ENCODE assay signal across 12 mouse cellular contexts in genomic region chr10:105380584-105380983, GRCm38 (mm10).
DNase-seq lines count a peak whose midpoint lies in the region; ATAC-seq and TF ChIP-seq lines count a peak whose summit lies in the region.
"Had no signal": no experiment of that assay in that cellular context is flagged by ENCODE, and none has a peak within 500 bp of the region (broad histone marks: within the 10 kb centered on the region; RNA-seq: fewer than 3 reads in every experiment).

No protein-coding gene starts in this region.

- intact Hi-C loops in left cerebral cortex, adult 2 months (cut with DNase I) = no loop called here

- no peak overlapping the region for H3K4me2 ChIP-seq in embryonic facial prominence, embryonic 14.5 days (ENCODE audit: low read depth, low read length)
- H3K4me2 ChIP-seq in hindbrain, embryonic 15.5 days = no peak overlapping the region
- no peak overlapping the region for H3K4me2 ChIP-seq in neural tube, embryonic 12.5 days (replicated peaks)
- no peak overlapping the region for H3K4me2 ChIP-seq in liver, embryonic 12.5 days
- H3K4me2 ChIP-seq: limb, embryonic 13.5 days; stomach, embryonic 15.5 days had no signal

- no peak for TF ChIP-seq CTCF in left cerebral cortex, adult 2 months (IDR thresholded peaks at IDR 0.05)

- no peaks in the 10 kb centered on the region for H3K36me3 ChIP-seq in embryonic facial prominence, embryonic 14.5 days (ENCODE audit: control insufficient read depth, insufficient read depth, low read length)
- H3K36me3 ChIP-seq in hindbrain, embryonic 15.5 days = no peaks in the 10 kb centered on the region
- no peaks in the 10 kb centered on the region for H3K36me3 ChIP-seq in neural tube, embryonic 12.5 days
- no peaks in the 10 kb centered on the region for H3K36me3 ChIP-seq in liver, embryonic 12.5 days
- H3K36me3 ChIP-seq: limb, embryonic 13.5 days; stomach, embryonic 15.5 days had no signal

- 65% methylated on average over 7 of the region's 7 CpGs for WGBS in embryonic facial prominence, embryonic 14.5 days
- WGBS in hindbrain, embryonic 15.5 days = 27% methylated on average over 7 of the region's 7 CpGs
- WGBS in neural tube, embryonic 12.5 days = 41% methylated on average over 7 of the region's 7 CpGs
- 76% methylated on average over 7 of the region's 7 CpGs for WGBS in liver, embryonic 12.5 days (ENCODE audit: insufficient replicate concordance)

- H3K9ac ChIP-seq in embryonic facial prominence, embryonic 14.5 days (ENCODE audit: low read depth, low read length) = no peak overlapping the region
- H3K9ac ChIP-seq in hindbrain, embryonic 15.5 days = no peak overlapping the region
- no peak overlapping the region for H3K9ac ChIP-seq in neural tube, embryonic 12.5 days
- no peak overlapping the region for H3K9ac ChIP-seq in liver, embryonic 12.5 days
- H3K9ac ChIP-seq: limb, embryonic 13.5 days; stomach, embryonic 15.5 days had no signal

- peak; percentile 77; the same call in 1 of the 2 replicates for ATAC-seq in embryonic facial prominence, embryonic 14.5 days (ENCODE audit: low read depth)
- ATAC-seq in hindbrain, embryonic 15.5 days (ENCODE audit: low FRiP score, low read depth) = peak; percentile 65; the same call in 1 of the 2 replicates
- ATAC-seq in neural tube, embryonic 12.5 days (ENCODE audit: low FRiP score, low read depth) = peak; percentile 71; the same call in 1 of the 2 replicates
- ATAC-seq in liver, embryonic 12.5 days = no peak

- 0 out of 2 replicates have a peak, but pooled peaks cover 4% of the 10 kb centered on the region for H3K4me1 ChIP-seq in embryonic facial prominence, embryonic 14.5 days (ENCODE audit: control insufficient read depth, insufficient read depth, low read length)
- H3K4me1 ChIP-seq in hindbrain, embryonic 15.5 days (replicated peaks) = peaks cover 9% of the 10 kb centered on the region; the same call in 1 of the 2 replicates
- peaks cover 4% of the 10 kb centered on the region; the same call in 1 of the 2 replicates for H3K4me1 ChIP-seq in neural tube, embryonic 12.5 days
- no peaks in the 10 kb centered on the region for H3K4me1 ChIP-seq in liver, embryonic 12.5 days
- H3K4me1 ChIP-seq: stomach, embryonic 15.5 days had no signal

- no peak overlapping the region for H3K4me3 ChIP-seq in embryonic facial prominence, embryonic 14.5 days (ENCODE audit: low read depth, low read length)
- no peak overlapping the region for H3K4me3 ChIP-seq in hindbrain, embryonic 15.5 days
- no peak overlapping the region for H3K4me3 ChIP-seq in neural tube, embryonic 12.5 days
- no peak overlapping the region for H3K4me3 ChIP-seq in left cerebral cortex, adult 2 months
- no peak overlapping the region for H3K4me3 ChIP-seq in liver, embryonic 12.5 days
- H3K4me3 ChIP-seq: limb, embryonic 13.5 days; stomach, embryonic 15.5 days had no signal

- H3K9me3 ChIP-seq in embryonic facial prominence, embryonic 14.5 days (ENCODE audit: control insufficient read depth, low read length) = no peaks in the 10 kb centered on the region
- H3K9me3 ChIP-seq in hindbrain, embryonic 15.5 days = no peaks in the 10 kb centered on the region
- no peaks in the 10 kb centered on the region for H3K9me3 ChIP-seq in neural tube, embryonic 12.5 days
- H3K9me3 ChIP-seq in liver, embryonic 12.5 days (replicated peaks) = no peaks in the 10 kb centered on the region
- H3K9me3 ChIP-seq: limb, embryonic 13.5 days; stomach, embryonic 15.5 days had no signal

- H3K27ac ChIP-seq in embryonic facial prominence, embryonic 14.5 days (replicated peaks; ENCODE audit: low read depth, low read length) = no peak overlapping the region
- H3K27ac ChIP-seq in hindbrain, embryonic 15.5 days (replicated peaks) = no peak overlapping the region
- H3K27ac ChIP-seq in neural tube, embryonic 12.5 days = no peak overlapping the region
- no peak overlapping the region for H3K27ac ChIP-seq in left cerebral cortex, adult 2 months
- H3K27ac ChIP-seq in liver, embryonic 12.5 days = no peak overlapping the region
- H3K27ac ChIP-seq: limb, embryonic 13.5 days; stomach, embryonic 15.5 days had no signal

- no peaks in the 10 kb centered on the region for H3K27me3 ChIP-seq in embryonic facial prominence, embryonic 14.5 days (replicated peaks; ENCODE audit: control insufficient read depth, insufficient read depth, low read length)
- no peaks in the 10 kb centered on the region for H3K27me3 ChIP-seq in hindbrain, embryonic 15.5 days
- H3K27me3 ChIP-seq in neural tube, embryonic 12.5 days (replicated peaks) = no peaks in the 10 kb centered on the region
- no peaks in the 10 kb centered on the region for H3K27me3 ChIP-seq in liver, embryonic 12.5 days (replicated peaks)
- H3K27me3 ChIP-seq: limb, embryonic 13.5 days; stomach, embryonic 15.5 days had no signal

- DNase-seq in embryo, embryonic 10.5 days (ENCODE audit: low spot score) = peak; percentile 54
- peak; percentile 49 for DNase-seq in embryonic facial prominence, embryonic 14.5 days (ENCODE audit: low spot score)
- DNase-seq in left cerebral cortex, adult 2 months (ENCODE audit: extremely low spot score in 1 of 2, low spot score in 2 of 2) = no peak
- DNase-seq in adrenal gland, adult (ENCODE audit: inconsistent age in 2 of 2, low spot score in 1 of 2) = no peak
- DNase-seq: cerebellum, adult 9-11 months; heart, adult 18-20 months; right cerebral cortex, postnatal 14 days had no signal

Comparison
In these comparisons a context has a peak if more than half of its experiments do, and no peak if none do; other contexts are left out.
1. DNase-seq: peak in embryo, embryonic 10.5 days (single experiment) and embryonic facial prominence, embryonic 14.5 days (single experiment); none in left cerebral cortex, adult 2 months (0 of 2) and adrenal gland, adult (0 of 2).